32 mouse cellular contexts compared by ENCODE assay signal in the genomic region with DNA sequence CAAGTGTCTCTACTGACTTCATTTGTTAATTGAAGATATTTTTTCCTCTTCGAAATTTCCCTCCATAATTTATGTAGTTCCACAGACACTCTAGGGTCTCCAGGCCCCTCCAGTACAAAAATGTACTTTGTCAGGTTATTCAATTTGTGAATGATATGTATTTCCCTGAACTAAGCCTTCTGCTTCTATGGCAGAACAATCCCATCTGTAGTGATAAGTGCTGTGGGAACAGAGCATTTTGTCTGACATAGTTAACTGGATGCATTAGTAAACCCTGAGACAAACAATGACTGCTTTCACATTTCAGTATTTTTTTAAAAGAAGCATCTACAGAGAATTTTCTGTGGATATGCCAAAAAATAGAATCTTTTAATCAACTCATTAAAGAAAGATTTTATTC.
"Had no signal": no experiment of that assay in that cellular context is flagged by ENCODE, and none has a peak within 500 bp of the region (broad histone marks: within the 10 kb centered on the region; RNA-seq: fewer than 3 reads in every experiment).

No protein-coding gene starts in this region.

- H3K9ac ChIP-seq: limb, embryonic 12.5 days; limb, embryonic 13.5 days; limb, embryonic 15.5 days; liver, embryonic 12.5 days; liver, embryonic 13.5 days; liver, embryonic 14.5 days; liver, embryonic 15.5 days; liver, postnatal 0 days; lung, embryonic 14.5 days; lung, embryonic 15.5 days; midbrain, embryonic 12.5 days; midbrain, embryonic 13.5 days; midbrain, embryonic 15.5 days; neural tube, embryonic 12.5 days had no signal

- H3K9me3 ChIP-seq: limb, embryonic 10.5 days; limb, embryonic 12.5 days; limb, embryonic 13.5 days; limb, embryonic 15.5 days; liver, embryonic 12.5 days; liver, embryonic 13.5 days; liver, embryonic 15.5 days; lung, embryonic 15.5 days; megakaryocyte, embryonic 14.5 days; midbrain, embryonic 10.5 days; midbrain, embryonic 12.5 days; midbrain, embryonic 13.5 days; midbrain, embryonic 15.5 days; neural tube, embryonic 12.5 days had no signal

- ATAC-seq: liver, embryonic 12.5 days; liver, postnatal 0 days; lung, postnatal 0 days; midbrain, embryonic 13.5 days; midbrain, embryonic 15.5 days; midbrain, embryonic 16.5 days had no signal

- H3K36me3 ChIP-seq: limb, embryonic 10.5 days; limb, embryonic 12.5 days; limb, embryonic 13.5 days; limb, embryonic 15.5 days; liver, embryonic 12.5 days; liver, embryonic 13.5 days; liver, embryonic 15.5 days; lung, embryonic 15.5 days; midbrain, embryonic 10.5 days; midbrain, embryonic 12.5 days; midbrain, embryonic 13.5 days; midbrain, embryonic 15.5 days; neural tube, embryonic 12.5 days had no signal

- DNase-seq: left cerebral cortex, postnatal 4 days; liver; liver, embryonic 13.5 days; liver, postnatal 0 days; lung, adult 18-20 months; lung, adult 2 months; lung, embryonic 14.5 days; lung, postnatal 10 days; lung, postnatal 14 days; lung, postnatal 36 days; lung, postnatal 4 days; midbrain, embryonic 14.5 days had no signal

- H3K27ac ChIP-seq: limb, embryonic 10.5 days; limb, embryonic 12.5 days; limb, embryonic 13.5 days; limb, embryonic 15.5 days; liver, embryonic 12.5 days; liver, embryonic 13.5 days; liver, embryonic 14.5 days; liver, embryonic 15.5 days; lung, embryonic 15.5 days; macrophage; midbrain, embryonic 10.5 days; midbrain, embryonic 12.5 days; midbrain, embryonic 13.5 days; midbrain, embryonic 15.5 days; neural tube, embryonic 12.5 days had no signal

- H3K4me3 ChIP-seq: limb, embryonic 10.5 days; limb, embryonic 12.5 days; limb, embryonic 13.5 days; limb, embryonic 15.5 days; liver, embryonic 12.5 days; liver, embryonic 13.5 days; liver, embryonic 15.5 days; lung, embryonic 15.5 days; megakaryocyte, embryonic 14.5 days; midbrain, embryonic 10.5 days; midbrain, embryonic 12.5 days; midbrain, embryonic 13.5 days; midbrain, embryonic 15.5 days; myocyte; neural tube, embryonic 12.5 days had no signal

- H3K4me1 ChIP-seq: limb, embryonic 10.5 days; limb, embryonic 12.5 days; limb, embryonic 13.5 days; limb, embryonic 15.5 days; liver, embryonic 12.5 days; liver, embryonic 13.5 days; liver, embryonic 15.5 days; lung, embryonic 15.5 days; megakaryocyte, embryonic 14.5 days; midbrain, embryonic 10.5 days; midbrain, embryonic 12.5 days; midbrain, embryonic 13.5 days; midbrain, embryonic 15.5 days; neural tube, embryonic 12.5 days had no signal

- H3K4me2 ChIP-seq: limb, embryonic 12.5 days; limb, embryonic 13.5 days; limb, embryonic 15.5 days; liver, embryonic 11.5 days; liver, embryonic 12.5 days; liver, embryonic 13.5 days; liver, embryonic 15.5 days; lung, embryonic 14.5 days; lung, embryonic 15.5 days; midbrain, embryonic 11.5 days; midbrain, embryonic 12.5 days; midbrain, embryonic 13.5 days; midbrain, embryonic 15.5 days; neural tube, embryonic 12.5 days had no signal

- H3K27me3 ChIP-seq: limb, embryonic 12.5 days; limb, embryonic 13.5 days; limb, embryonic 15.5 days; liver, embryonic 12.5 days; liver, embryonic 13.5 days; liver, embryonic 15.5 days; lung, embryonic 15.5 days; megakaryocyte, embryonic 14.5 days; midbrain, embryonic 12.5 days; midbrain, embryonic 13.5 days; midbrain, embryonic 15.5 days; neural tube, embryonic 12.5 days had no signal
